Mouse (Mus musculus) T-cell, adult 66 days (primary cell): ENCODE data around the gene Alyref. TPM values are rescaled to one million over a fixed set of nuclear protein-coding genes. Genes with fewer than 3 reads are reported as not detected.

Experiments used
- total RNA-seq, 2 experiments: library from RNA; stranded (reverse); gene quantifications; 3 replicates in 1 of 2; 4 replicates in 1 of 2; pipeline ENCODE4 v1.2.4; 2023

Gene Alyref
- 100 to 1,000 TPM; 112 to 138 TPM for total RNA-seq

DNA sequence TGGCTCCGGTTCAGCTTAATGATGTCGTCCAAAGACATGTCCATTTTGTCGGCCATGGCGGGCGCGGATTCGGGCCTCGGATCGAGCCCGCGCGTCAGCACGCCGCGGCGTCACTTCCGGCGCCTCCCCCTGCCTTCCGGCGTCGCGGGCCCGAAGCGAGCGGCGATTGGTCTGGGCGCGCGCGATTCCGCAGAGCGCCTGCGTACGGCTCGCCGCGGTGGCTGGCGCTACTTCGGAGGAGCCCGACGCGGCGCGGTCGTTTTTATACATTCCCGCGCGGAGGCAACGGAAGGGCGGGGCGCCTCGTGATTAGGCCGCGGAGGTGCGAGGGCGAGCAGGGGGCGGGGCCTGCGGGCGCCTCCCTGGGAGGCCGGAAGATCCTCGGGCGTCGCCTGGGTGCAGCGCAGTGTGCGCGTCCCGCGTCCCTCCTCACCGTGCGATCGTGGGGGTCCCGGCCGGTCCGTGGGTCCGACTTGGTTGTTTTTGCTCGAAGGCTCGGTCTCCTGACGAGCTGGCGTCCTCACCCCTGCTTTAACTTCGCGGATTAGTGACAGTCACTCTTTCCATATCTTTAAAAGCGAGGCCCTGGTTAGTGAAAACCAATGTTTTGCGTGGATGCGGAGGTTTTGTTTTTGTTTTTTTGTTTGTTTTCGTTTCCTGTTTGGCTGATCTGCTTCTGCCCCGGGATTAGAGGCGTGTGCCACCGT is at the start of gene Alyref, which contains the start of gene Anapc11:
Gene Alyref (minus strand): TSS at position 83 of the 707 bp plus-strand sequence.
Gene Anapc11 (plus strand): TSS at position 139 of the 707 bp plus-strand sequence.

DNA sequence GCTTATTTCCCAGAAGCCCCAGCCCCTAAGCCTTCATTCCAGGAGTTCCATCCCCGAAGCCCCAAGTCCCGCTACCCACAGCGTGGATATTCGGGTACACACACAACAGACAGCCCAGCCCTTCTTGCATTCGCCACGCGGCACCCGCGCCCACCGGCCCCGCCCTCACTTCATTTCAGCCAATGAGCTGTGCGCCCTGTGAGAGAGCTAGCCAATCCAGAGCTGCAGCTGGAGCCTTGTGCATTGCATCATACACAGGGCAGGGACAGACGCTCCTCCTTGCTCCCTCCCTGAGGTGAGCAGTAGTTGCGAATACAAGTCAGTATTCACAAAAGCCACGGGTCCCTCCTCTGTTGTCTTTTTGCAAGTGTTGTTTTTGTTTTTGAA is 45.4 kb upstream of the Alyref start, which contains the start of gene Pycr1:
Gene Pycr1 (minus strand): TSS at position 169 of the 387 bp plus-strand sequence.

DNA sequence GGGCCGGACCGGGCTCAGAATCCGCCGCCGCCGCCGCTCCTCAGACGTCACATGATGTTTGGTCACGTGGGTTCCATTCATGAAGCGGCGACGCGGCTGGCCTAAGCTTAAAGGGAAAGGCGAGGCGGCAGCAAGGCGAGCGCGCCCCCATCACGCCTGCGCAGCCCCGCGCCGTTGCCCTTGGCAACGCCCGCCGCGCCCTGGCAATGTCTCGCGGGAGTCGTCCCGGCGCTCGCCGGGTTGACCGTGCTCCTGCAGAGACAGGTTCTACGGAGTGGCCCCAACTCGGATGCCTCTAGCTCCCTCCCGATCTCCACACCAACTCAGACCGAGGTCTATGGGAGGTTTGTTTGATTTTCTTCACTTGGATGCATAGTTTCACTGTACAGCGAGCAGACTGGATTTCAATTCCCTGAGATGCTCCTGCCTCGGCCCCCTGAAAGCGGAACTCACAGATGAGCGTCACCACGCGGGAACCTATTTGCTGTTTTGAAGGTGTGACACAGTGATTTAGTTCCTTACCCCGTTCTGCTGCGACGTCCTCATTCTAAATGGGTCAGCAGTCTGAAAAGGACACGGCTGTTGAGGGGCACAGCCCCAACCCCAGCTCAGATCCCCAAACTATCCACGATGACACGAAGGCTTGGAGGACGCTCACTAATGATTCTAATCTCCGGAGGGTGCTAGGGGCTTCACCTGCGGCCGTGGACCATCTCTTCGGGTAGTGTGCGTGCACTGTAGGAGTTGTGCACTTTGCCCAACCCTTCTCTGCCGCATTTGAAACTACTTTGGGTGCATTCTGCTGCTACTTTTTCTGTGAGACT is 35.6 kb upstream of the Alyref start, which contains the start of gene Mafg:
Gene Mafg (minus strand): TSS at position 81 of the 824 bp plus-strand sequence.

DNA sequence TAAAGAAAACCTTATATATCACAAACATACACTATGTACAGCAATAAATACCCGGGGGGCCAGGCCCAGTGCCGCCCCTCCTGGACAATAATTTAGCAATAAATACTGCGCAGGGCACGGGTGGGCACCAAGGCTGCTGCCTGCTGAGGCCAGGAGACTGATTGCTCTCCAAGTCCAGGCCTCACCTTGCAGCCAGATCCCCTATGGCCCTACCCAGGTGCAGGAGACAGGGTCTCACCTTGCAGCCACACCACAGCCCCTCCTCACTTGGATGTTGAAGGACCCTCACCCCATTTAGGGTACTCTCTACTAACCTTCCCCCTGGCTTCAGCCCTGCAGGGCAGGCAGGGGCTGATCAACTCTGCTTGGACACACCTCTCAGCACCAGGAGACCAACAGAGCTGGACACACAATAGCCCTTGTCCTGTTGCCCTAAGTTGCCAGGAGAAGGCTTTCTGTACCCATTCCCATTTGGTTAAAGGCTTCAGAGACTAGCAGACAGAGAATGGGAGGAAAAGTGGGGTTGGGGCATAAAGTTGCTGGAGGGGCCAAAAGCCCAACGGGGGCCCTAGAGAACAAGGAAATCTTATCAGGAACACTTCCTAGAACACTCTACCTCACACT is 27.1 kb upstream of the Alyref start, which contains the start of gene Sirt7:
Gene Sirt7 (minus strand): TSS at position 89 of the 624 bp plus-strand sequence.

DNA sequence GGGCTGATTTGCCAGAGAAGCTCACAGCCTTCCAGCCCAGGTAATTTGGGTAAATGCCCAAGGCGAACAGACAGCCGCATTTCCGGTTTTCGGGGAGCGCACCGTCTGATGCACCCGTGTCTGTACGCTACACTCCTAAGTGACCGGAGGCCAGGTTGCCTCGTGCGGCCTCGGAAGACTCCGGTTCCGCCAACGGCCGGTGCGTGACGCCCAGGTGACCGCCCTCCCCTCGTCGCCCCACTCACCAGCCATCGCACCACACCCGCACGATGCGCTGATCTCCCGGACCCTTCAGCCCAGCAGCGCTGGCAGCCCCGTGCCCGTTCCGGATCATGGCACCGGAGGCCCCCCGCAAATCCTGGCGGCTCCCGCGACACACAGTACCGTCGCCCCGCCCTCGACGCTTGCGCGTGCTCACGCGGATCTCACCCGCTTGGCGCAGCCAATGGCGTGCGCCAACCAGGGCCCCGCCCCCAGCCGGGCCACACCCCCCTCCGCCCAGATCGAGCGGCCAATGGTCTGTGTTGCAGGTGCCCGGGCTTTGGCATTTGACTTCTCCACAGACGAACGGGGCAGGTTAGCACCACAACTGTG is 19.5 kb upstream of the Alyref start, which contains the start of gene Pcyt2:
Gene Pcyt2 (minus strand): TSS at position 418 of the 594 bp plus-strand sequence.

DNA sequence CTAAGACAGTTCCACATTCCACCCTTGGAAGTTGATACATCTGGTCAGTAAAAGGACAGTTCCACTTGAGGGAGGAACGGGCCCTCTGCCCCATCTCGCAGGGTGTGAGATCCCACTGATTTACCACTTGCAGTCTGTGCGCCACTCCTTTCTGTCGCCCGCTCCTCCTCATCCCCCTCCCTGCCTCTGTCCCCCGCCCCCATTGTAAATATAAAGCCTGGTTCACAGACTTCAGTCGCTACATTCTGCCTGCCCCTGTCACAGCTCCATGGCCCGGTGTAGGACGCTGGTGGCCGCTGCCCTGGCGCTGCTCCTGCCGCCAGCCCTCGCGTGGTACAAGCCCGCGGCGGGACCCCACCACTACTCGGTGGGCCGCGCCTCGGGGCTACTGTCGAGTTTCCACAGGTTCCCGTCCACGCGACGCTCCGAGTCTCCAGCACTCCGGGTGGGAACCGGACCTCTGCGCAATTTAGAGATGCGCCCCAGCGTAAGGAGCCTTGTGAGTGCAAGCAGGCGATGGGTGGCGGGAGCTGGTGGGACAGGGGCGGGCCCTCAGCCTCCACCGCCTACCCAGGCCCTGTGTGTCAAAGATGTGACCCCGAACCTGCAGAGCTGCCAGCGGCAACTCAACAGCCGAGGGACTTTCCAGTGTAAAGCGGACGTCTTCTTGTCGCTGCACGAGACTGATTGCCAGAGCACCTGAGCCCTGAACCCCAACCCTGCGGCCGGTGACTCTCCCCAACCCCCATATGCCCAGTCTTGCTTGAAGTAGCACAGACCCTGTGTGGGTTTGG is 10.3 kb upstream of the Alyref start, which contains the start of gene Npb:
Gene Npb (plus strand): TSS at position 237 of the 794 bp plus-strand sequence.

DNA sequence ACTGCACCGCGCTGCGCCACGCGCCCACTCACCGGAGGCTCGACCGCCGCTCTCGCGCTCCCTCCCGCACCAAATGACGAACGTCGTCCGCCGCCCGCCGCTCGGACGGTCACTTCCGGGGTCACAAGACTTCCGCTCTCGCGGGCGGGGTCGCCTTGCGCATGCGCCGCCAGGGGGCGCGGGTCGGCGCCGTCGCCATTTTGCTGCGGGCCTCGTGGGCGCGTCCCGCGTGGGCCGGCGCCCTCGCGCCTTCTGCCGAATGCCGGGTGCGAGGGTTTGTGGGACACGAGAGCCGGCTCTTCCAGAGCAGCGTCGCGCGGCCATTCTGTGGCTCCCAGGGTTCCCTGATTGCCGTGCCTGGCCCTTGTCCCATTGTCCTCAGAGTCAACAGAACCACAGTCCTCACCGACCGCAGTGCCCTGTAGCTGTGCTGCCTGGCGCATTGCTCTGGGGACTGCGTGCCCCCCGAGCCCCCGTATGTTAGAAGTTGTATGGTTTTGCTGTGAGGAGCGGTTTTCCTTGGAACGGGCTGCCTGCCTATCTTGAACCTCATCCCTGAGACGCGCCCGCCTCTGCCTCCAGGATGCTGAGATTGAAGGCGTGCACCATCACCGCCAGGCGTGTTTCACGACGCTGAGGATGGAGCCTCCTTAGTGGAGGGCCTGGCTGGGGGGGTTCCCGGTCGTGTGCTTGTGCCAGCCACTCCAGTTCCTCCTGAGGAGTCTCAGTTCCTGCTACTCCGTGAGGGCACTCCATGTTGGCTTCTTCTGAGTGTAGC is 16.5 kb downstream of the Alyref start, which contains the start of gene Arhgdia:
Gene Arhgdia (minus strand): TSS at position 135 of the 778 bp plus-strand sequence.

DNA sequence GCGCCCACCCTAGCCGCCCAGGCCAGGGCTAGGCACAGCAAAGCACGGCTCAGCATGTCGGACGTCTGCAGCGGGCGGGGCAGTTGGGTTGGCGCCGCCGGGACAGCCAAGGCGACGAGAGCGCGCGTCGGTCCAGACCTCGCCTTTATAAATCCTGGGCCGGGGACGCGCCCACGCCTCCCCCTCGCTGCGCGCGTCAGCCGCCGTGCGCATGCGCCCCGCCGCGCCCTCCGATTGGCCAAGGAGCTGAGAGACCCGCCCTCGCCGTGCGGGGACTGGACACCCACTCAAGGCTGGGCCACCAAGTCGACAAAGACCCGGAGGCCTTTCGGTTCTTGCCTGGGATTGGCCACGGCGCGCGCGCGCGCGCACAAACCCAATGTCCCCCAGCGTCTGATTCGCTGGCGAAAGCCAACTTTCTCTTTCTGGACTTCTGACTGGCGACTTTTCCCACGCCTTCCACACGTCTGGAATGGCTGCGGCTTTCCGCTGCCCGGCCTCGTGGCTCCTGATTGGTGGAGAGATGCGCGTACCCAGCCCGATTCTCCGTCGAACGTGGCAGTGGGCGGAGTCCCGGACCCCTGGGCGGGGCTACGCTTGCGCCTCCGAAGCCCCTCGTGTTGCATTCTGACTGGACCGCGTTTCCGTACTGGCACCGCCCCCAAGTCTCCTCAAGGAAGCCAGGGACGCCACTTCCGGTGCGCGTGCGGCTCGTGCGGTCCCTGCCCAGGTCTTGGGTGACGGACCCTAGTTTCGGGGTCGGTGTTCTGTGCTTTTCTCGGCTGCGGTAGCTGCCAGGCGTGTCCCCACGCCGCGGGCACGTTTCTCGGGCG is 25.2 kb downstream of the Alyref start, which contains the start of gene P4hb:
Gene P4hb (minus strand): TSS at position 502 of the 833 bp plus-strand sequence.

DNA sequence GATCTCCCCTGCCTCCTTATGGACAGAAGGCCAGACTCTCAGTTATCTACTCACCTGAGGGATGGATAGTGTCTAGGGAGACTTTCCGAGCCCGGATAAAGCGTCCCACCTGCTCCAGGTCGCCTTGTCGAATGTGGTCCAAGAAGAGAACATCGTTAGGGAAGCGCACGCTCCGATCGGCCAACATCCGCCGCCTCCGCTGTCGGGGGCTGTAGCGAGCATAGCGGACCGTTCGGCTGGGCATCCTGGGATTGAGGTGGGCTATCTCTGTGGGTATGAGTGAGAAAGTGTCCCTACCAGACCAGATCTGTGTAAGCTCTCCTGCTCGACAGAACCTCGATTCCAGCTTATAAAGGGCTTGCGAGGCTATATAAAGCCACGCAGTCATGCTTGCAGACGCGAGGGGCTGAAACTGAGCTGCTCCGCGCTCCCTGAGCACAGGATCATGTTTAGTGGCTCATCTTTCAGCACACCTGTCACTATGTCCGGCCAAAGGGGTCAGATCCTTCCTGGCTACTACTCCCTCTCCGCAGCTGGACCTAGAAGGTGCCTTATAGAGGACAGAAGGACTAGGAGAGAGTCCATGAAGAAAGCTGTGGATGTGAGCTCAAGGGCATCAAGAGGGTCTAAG is 47.2 kb downstream of the Alyref start, which contains the start of gene Ppp1r27:
Gene Ppp1r27 (minus strand): TSS at position 323 of the 631 bp plus-strand sequence.

DNA sequence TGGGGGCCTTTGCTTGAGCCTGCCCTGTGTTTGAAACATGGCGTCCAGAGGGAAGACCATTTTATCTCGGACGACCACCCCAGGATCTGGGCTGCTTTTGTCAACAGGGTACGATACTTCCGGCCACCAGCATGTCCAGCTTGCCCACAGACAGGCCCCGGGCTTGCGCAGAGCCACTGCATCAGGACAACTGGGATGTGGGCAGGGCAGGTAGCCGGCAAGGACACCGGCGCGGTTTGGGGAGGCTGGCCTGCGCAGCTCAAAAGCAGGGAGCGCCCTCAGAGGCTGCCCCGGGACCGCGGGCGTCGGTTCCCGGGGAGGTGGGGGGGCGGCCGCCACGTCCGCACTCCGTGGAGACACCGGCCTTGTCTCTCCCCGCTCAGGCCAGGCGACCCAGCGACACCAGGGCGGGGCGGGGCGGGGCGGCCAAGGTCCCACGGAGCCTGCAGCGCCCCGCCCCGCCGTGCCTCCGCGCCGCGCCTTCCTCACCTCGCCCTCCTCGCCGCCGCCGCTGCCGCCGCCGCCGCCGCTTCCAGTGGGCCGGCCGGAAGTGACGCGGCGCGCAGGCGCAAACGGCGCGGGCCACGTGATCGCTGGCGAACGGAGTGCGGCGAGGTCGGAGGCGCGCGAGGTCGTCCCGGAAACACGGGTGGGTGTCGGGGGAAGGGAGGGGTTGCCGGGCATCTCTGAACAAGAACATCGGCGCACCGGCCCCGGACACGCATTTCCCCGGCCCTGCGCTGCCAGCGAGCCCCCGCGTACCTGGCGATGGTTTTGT is 48.8 kb downstream of the Alyref start, which contains the start of gene Mcrip1:
Gene Mcrip1 (minus strand): TSS at position 560 of the 778 bp plus-strand sequence.

Other genes starting within 250 kb of the Alyref start
- gene Actg1, start 249.8 kb downstream of the Alyref start, total RNA-seq, result 1,000 to 10,000 TPM; 1,363 to 1,496 TPM
- under 1 TPM in 1 of 2 experiments, not detected in 1; 0.99 TPM for gene Fscn2, start 236.8 kb downstream of the Alyref start, total RNA-seq
- gene Faap100, start 219.6 kb downstream of the Alyref start, total RNA-seq, result 10 to 100 TPM; 24.9 to 26.5 TPM
- 10 to 100 TPM; 61.3 to 61.5 TPM for gene Nploc4, start 160.7 kb downstream of the Alyref start, total RNA-seq
- gene Tspan10, start 155.7 kb downstream of the Alyref start, total RNA-seq, result 10 to 100 TPM; 10.1 to 87.3 TPM
- gene Pde6g, start 144.9 kb downstream of the Alyref start, total RNA-seq, result under 1 TPM in 1 of 2 experiments, not detected in 1; 0.55 TPM
- gene Oxld1, start 140.3 kb downstream of the Alyref start, total RNA-seq, result 1 to 10 TPM; 6.0 TPM
- 10 to 100 TPM; 33.7 to 40.9 TPM for gene Ccdc137, start 140.2 kb downstream of the Alyref start, total RNA-seq
- gene Arl16, start 130.8 kb downstream of the Alyref start, total RNA-seq, result 10 to 100 TPM; 14.0 to 17.5 TPM
- 10 to 100 TPM; 39.9 to 42.8 TPM for gene Mrpl12, start 113.8 kb downstream of the Alyref start, total RNA-seq
- gene Slc25a10, start 106.5 kb downstream of the Alyref start, total RNA-seq, result 10 to 100 TPM; 11.3 to 13.5 TPM
- gene Gcgr, start 67.7 kb downstream of the Alyref start, total RNA-seq, result not detected
- 10 to 100 TPM; 41.4 to 41.6 TPM for gene Mcrip1, start 48.6 kb downstream of the Alyref start, total RNA-seq
- not detected for gene Ppp1r27, start 47.2 kb downstream of the Alyref start, total RNA-seq
- gene P4hb, start 25.1 kb downstream of the Alyref start, total RNA-seq, result 100 to 1,000 TPM; 159 to 168 TPM
- 100 to 1,000 TPM; 410 to 436 TPM for gene Arhgdia, start 16.7 kb downstream of the Alyref start, total RNA-seq
- 10 to 100 TPM; 80.1 to 83.9 TPM for gene Anapc11, start 56 bp upstream of the Alyref start, total RNA-seq
- 1 to 10 TPM; 2.4 to 4.5 TPM for gene Npb, start 10.1 kb upstream of the Alyref start, total RNA-seq
- gene Pcyt2, start 19.6 kb upstream of the Alyref start, total RNA-seq, result 100 to 1,000 TPM; 131 to 143 TPM
- 100 to 1,000 TPM; 132 to 138 TPM for gene Sirt7, start 26.9 kb upstream of the Alyref start, total RNA-seq
- gene Mafg, start 35.2 kb upstream of the Alyref start, total RNA-seq, result 10 to 100 TPM; 26.8 to 34.7 TPM
- gene Pycr1, start 45.4 kb upstream of the Alyref start, total RNA-seq, result 1 to 10 TPM; 1.8 to 2.8 TPM
- gene Myadml2, start 49.8 kb upstream of the Alyref start, total RNA-seq, result not detected
- gene Notum, start 62.8 kb upstream of the Alyref start, total RNA-seq, result not detected
- gene Aspscr1, start 74.6 kb upstream of the Alyref start, total RNA-seq, result 100 to 1,000 TPM; 100 to 106 TPM
- gene Cenpx, start 115.4 kb upstream of the Alyref start, total RNA-seq, result 10 to 100 TPM; 32.7 to 35.1 TPM
- 10 to 100 TPM; 32.4 to 37.7 TPM for gene Lrrc45, start 115.6 kb upstream of the Alyref start, total RNA-seq
- gene Rac3, start 123.1 kb upstream of the Alyref start, total RNA-seq, result 1 to 10 TPM in 1 of 2 experiments, not detected in 1; 1.4 TPM
- under 1 TPM in 1 of 2 experiments, not detected in 1; 0.89 TPM for gene Dcxr, start 128.9 kb upstream of the Alyref start, total RNA-seq
- not detected for gene Cbr2, start 133.7 kb upstream of the Alyref start, total RNA-seq
- gene Hmga1b, start 164.4 kb upstream of the Alyref start, total RNA-seq, result 10 to 100 TPM; 25.4 to 31.0 TPM
- 10 to 100 TPM; 16.4 to 16.7 TPM for gene Rfng, start 185.8 kb upstream of the Alyref start, total RNA-seq
- gene Gps1, start 185.9 kb upstream of the Alyref start, total RNA-seq, result 10 to 100 TPM; 73.1 to 93.6 TPM
- gene Dus1l, start 198.0 kb upstream of the Alyref start, total RNA-seq, result 10 to 100 TPM; 53.5 to 62.9 TPM
- gene Fasn, start 226.2 kb upstream of the Alyref start, total RNA-seq, result 100 to 1,000 TPM; 154 to 171 TPM